Mouse (Mus musculus): ENCODE measurements around the gene Mapk14.

GRCm38 (mm10) chr17:28693086-28693485 is 2.0 kb downstream of the Mapk14 start:
- TF ChIP-seq CTCF (IDR thresholded peaks at IDR 0.05): no peak
- no peak for TF ChIP-seq EP300 (IDR thresholded peaks at IDR 0.05; ENCODE audit: insufficient read depth, low read depth, low read length)
- TF ChIP-seq POLR2A (IDR thresholded peaks at IDR 0.05; ENCODE audit: insufficient read depth, low read depth, low read length): no peak
